Mouse (Mus musculus) T-helper 1 cell (primary cell): ENCODE data around the gene Actl7a.

Experiments used
- in situ Hi-C: fragments of 300-600 bp; cut with MboI, MseI; formaldehyde crosslinking; loops from one replicate; pipeline ENCODE4 v1.15.1; 2025; ENCODE audit warnings: high pct_unique_total_duplicates

Gene Actl7a

DNA sequence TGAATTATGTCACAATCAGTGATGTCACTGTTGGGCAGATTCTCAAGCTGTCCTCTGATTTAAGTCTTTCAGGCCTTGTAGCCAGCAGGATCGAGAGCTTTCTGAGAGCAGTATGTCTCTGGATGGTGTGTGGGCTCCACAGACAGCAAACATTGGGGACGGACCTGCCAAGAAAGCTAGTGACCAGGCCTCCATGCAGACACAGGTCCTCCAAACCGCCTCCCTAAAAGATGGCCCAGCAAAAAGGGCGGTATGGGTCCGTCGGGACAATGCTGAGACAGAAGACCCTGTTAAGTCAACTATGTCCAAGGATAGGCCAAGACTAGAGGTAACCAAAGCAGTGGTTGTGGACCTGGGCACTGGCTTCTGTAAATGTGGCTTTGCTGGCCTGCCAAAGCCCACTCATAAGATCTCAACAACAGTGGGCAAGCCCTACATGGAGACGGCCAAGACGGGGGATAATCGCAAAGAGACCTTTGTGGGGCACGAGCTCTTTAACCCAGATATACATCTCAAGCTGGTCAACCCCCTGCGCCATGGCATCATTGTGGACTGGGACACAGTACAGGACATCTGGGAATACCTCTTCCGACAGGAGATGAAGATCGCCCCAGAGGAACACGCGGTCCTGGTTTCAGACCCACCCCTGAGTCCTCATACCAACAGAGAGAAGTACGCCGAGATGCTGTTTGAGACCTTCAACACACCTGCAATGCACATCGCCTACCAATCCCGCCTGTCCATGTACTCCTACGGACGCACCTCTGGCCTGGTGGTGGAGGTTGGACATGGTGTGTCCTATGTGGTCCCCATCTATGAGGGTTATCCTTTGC is at the start of gene Actl7a:
Gene Actl7a, plus strand, starts transcription at position 51 of the 833 bp plus-strand sequence.
- in situ Hi-C loops, result no loop called here

DNA sequence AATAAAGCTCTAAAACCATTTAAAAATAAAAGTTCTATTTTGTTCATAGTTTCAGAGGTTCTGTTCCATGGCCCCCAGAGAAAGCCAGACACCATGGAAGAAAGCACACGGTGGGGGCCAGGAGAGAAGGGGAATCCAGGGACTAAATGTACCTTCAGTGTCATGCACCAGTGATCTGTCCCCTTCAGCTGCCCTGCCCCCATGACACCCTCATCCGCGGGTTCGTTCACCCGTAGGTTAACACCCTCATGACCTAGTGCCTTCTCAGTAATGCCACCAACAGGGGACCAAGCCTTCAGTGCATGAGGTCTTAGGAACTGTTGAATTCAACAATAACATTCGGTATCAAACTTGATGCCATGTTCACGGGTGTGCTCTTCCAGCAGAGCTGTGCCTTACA is 46.8 kb upstream of the Actl7a start:
- in situ Hi-C loops, result no loop called here

DNA sequence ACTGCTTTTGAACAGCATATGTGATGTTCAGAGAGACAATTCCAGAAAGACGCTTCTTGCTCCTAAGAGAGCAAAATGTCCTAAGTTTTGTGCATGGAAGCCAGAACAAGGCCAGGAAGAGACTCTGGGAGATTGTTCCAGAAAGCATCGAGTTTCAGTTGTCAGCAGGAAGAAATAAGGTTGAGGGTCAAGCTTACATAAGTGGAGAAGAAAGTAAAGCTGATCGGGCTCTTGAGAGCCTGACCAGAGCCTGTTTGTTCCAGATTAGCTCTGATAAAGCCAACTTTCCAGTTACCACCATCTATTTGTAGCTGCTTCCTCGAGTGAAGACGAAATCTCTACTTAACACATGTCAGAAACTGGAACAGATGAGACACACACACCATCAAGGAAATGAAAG is 44.5 kb upstream of the Actl7a start:
- in situ Hi-C loops, result no loop called here

DNA sequence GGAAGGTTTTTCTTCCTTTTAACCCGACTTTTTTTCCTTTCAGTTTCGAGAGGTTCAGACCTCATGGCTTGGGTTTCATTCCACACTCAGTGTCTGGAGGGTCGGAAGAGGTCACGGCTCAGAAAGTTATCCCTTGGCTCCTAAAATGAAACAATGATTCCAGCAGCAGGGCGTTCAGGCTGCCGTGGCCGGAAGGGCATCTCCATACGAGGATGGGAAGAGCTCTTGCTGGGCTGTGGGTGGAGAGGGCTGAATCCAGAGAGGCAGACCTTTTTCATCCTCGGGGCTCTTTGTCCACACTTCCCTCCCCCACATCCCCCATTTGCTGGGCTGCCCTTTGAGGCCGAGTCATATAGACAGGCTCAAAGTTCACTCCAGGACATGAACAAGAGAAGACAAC is 41.0 kb upstream of the Actl7a start:
- in situ Hi-C loops, result no loop called here

GRCm38 (mm10) chr4:56713155-56713554 is 30.1 kb upstream of the Actl7a start:
- in situ Hi-C loops, result no loop called here

DNA sequence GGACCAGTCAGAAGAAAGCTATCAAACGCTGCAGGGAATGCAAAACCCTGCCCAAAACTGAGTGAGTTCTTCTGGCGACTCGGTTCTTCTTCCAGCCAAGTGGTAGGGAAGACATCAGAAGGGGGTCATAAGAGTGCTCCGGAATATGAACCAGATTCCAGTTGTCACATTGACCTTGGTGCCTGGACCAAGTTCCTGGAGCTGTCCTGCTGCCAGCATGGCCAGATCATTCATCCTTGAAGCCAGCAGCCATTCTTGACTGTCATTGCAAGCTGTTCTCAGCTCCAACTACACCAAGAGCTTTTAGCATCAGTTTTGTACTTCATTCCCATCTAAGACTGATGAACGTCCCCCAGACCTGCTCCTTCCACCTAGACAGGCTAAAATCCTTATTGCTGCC is 26.4 kb upstream of the Actl7a start:
- in situ Hi-C loops, result no loop called here

- in situ Hi-C loops, result no loop called here
Measured at GRCm38 (mm10) chr4:56717932-56718331, 25.3 kb upstream of the Actl7a start.

- in situ Hi-C loops, result no loop called here
Measured at GRCm38 (mm10) chr4:56718573-56719442, 24.4 kb upstream of the Actl7a start.

GRCm38 (mm10) chr4:56719456-56719855 is 23.8 kb upstream of the Actl7a start:
- in situ Hi-C loops, result no loop called here

DNA sequence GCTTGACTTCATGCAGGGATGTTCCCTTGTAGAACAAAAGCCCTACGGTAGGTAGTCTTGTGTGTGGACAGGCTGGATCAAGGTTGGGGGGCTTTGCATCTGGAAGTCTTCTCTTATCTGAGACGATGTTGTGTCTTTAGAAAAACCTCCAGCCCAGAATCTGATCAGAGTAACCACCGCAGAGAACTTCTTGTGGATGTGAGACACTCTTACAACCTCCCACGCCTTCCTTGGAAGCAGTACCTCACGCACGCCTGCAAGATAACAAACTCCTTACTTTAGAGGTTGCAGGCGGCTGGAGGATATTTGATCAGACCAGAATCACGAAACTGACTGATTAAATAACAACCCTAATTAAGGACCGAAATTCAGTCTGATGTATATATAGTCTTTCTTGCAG is 22.8 kb upstream of the Actl7a start:
- in situ Hi-C loops, result no loop called here

DNA sequence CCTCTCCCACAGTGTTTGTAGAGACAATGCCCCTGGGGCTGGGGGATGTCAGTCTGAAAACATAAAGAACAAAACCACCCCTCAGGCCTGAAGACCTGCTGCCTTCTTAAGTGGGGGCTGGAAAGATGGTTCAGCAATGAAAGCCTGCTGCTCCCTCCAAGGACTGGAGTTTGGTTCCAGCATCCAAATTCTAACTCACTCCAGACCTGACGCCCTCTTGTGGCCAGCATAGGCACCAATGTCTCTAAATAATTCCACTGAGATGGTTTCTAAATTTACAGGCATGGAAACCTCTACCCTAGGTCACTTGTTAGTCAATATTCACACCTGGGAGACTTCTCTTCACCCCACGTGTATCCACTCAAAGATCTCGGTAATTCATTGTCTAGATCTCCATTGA is 21.7 kb upstream of the Actl7a start:
- in situ Hi-C loops, result no loop called here

DNA sequence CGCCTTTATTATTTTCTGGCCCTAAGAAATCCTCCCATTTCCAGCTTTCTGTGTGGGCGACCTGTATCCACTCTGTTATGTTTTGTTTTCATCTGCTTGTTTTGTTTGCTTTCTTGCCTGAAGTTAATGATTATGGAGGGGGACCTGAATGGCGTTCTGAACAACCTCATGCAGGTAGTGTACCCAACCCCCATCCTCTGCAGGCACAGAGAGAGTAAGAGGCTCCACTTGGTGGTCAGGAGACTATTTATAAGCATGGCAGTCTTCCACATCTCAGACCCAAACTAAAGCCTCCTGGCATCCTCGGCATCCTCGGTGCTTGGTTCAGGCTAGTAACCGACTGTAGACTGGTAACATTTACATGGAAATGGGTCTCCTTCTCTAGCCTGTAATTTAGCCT is 20.9 kb upstream of the Actl7a start:
- in situ Hi-C loops, result no loop called here

DNA sequence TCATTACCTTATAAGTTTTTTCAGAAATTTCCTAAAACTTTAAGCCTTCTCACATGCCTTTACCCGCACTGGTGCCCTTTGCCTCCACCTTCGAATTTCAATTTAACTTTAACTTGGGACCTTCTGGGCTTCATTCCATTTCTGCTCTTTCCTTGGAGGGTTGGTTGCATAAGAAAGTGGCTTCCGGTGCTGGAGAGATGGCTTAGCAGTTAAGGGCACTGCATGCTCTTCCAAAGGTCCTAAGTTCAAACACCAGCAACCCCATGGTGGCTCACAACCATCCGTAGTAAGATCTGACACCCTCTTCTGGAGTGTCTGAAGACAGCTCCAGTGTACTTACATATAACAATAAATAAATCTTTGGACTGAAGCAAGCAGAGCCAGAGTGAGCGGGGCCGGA is 20.0 kb upstream of the Actl7a start:
- in situ Hi-C loops, result no loop called here

GRCm38 (mm10) chr4:56725839-56726238 is 17.4 kb upstream of the Actl7a start:
- in situ Hi-C loops, result no loop called here

DNA sequence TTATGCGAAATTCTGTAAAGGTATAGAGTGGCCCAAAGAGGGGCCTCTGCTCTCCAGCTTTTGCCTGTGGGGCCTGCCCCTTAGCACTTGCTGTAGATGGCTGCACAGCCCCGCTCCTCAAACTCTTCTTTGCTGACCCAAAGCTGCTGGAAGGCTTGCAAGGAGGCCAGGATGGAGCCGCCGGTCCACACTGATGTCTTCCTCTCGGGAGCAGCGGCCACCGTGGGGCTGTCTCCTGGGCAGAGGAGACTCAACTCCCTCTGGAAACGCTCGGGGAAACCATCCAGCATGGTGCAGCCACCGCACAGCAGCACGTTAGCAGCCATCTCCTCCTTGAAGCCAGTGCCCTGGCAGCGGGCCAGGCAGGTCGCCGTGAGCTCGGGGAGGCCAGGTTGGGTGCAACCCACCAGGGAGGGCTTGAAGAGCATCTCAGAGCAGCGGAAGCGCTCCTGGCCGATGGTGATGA is 3.2 kb upstream of the Actl7a start, which contains the start of gene Gm26657:
Gene Gm26657, plus strand, starts transcription at position 51 of the 466 bp plus-strand sequence.
- in situ Hi-C loops, result no loop called here

DNA sequence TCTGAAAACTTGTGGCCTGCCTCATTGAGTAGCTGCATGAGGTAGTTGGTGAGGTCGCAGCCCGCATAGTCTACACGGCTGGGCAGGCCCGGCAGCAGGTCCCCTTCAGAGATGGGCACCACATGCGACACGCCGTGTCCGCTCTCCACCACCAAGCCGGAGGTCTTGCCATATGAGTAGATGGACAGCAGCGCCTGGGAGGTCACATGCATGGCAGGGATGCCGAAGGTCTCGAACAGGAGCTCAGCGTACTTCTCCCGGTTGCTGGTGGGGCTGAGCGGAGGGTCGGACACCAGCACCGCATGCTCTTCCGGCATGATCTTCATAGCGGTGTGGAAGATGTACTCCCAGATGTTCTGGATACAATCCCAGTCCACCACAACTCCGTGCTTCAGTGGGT is 2.6 kb upstream of the Actl7a start:
- in situ Hi-C loops, result no loop called here

GRCm38 (mm10) chr4:56741041-56741493 is 2.1 kb upstream of the Actl7a start, which contains the start of gene Actl7b:
Actl7b (minus strand) TSS chr4:56741443.
- in situ Hi-C loops, result no loop called here

GRCm38 (mm10) chr4:56742698-56743097 is 515 bp upstream of the Actl7a start:
- in situ Hi-C loops, result no loop called here

DNA sequence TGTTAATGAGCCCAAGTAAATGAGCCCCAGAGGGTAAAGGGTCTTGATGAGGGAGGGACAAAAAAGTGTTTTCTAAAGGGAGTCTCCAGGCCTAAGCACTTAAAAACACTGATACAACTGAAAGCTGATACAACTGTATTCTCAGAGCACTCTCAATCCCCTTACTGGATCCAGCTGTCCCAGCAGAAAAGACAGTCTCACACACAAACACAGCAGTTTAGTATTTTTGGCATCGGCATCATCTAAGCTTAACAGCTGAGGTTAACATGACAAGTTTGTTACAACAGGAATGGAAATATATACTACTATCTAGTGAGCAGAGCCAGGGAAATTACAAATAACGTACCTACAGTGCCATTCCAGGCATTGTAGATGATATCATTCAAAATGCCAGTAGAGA is 3.1 kb downstream of the Actl7a start:
- in situ Hi-C loops, result no loop called here

GRCm38 (mm10) chr4:56747456-56747855 is 4.2 kb downstream of the Actl7a start:
- in situ Hi-C loops, result no loop called here

- in situ Hi-C loops, result no loop called here
Measured at GRCm38 (mm10) chr4:56756021-56756420, 12.8 kb downstream of the Actl7a start.

- in situ Hi-C loops, result no loop called here
Measured at GRCm38 (mm10) chr4:56756966-56757600, 13.9 kb downstream of the Actl7a start.
